Mouse (Mus musculus) kidney, adult 2 months (tissue): ENCODE results near the gene Cblb. TPM values are rescaled to one million over a fixed set of nuclear protein-coding genes. Genes with fewer than 3 reads are reported as not detected.

Source experiments
- DNase-seq: peaks from one replicate; pipeline ENCODE4 v3.0.0; 2021
- H3K27ac ChIP-seq: fragments of 200-500 bp; 2 replicates; pipeline ENCODE4 v1.5.1; 2012; ENCODE audit warnings: low read depth, low read length, control low read depth, inconsistent platforms; ENCODE audit not compliant: insufficient read depth
- H3K27me3 ChIP-seq: fragments of 200-500 bp; replicated peaks from 2 replicates; pipeline ENCODE4 v1.6.1; 2012; ENCODE audit warnings: mild to moderate bottlenecking, moderate library complexity, low read length, inconsistent platforms; ENCODE audit not compliant: control insufficient read depth, insufficient read depth
- H3K36me3 ChIP-seq: fragments of 200-500 bp; 2 replicates; pipeline ENCODE4 v1.6.1; 2012; ENCODE audit warnings: mild to moderate bottlenecking, moderate library complexity, low read length, inconsistent platforms; ENCODE audit not compliant: control insufficient read depth, insufficient read depth
- H3K4me1 ChIP-seq: fragments of 200-500 bp; 2 replicates; pipeline ENCODE4 v1.6.1; 2011; ENCODE audit warnings: low read length; ENCODE audit not compliant: control insufficient read depth, insufficient read depth
- H3K4me3 ChIP-seq: fragments of 200-500 bp; 2 replicates; pipeline ENCODE4 v1.5.1; 2011; ENCODE audit warnings: mild to moderate bottlenecking, low read depth, low read length, control low read depth; ENCODE audit not compliant: insufficient read depth
- CTCF ChIP-seq: fragments of 200-500 bp; conservative IDR thresholded peaks from 2 replicates; pipeline ENCODE4 v1.5.1; 2011; ENCODE audit warnings: low read depth, mild to moderate bottlenecking, control low read depth, low read length, moderate library complexity, mixed read lengths; ENCODE audit not compliant: insufficient read depth, insufficient read length
- POLR2A ChIP-seq: fragments of 200-500 bp; IDR thresholded peaks from one replicate; pipeline ENCODE4 v1.6.1; 2011; ENCODE audit warnings: low read depth, low read length, control low read depth
- WGBS: fragments of 180-500 bp; shearing (Covaris S2); methylation state at CpG from one replicate; pipeline ENCODE4 v1.1.7; 2018; 5-methylcytosine and 5-hydroxymethylcytosine counted together
- polyA plus RNA-seq: library from polyadenylated mRNA; depleted of rRNA; stranded (reverse); fragments of >200 nt; gene quantifications from 2 replicates; pipeline ENCODE4 v1.2.3, GENCODE M21; 2012

Cblb gene
- polyA plus RNA-seq, 1 experiment = 8.8 TPM

- H3K36me3 ChIP-seq = no peaks in the 10 kb centered on the region
- no peaks in the 10 kb centered on the region for H3K27me3 ChIP-seq
- TF ChIP-seq POLR2A = no peak
- TF ChIP-seq CTCF = no peak
- no peaks in the 10 kb centered on the region; the same call in 1 of the 2 replicates for H3K4me1 ChIP-seq
- H3K4me3 ChIP-seq = no peak overlapping the region
- 84% methylated on average over 5 of the region's 5 CpGs for WGBS
- H3K27ac ChIP-seq = no peak overlapping the region
- no peak for DNase-seq
Measured at GRCm38 (mm10) chr16:52107836-52108235, 76.8 kb downstream of the Cblb start.

- no peak for DNase-seq
- TF ChIP-seq CTCF (no peak), POLR2A (no peak)
- H3K27me3 ChIP-seq = no peaks in the 10 kb centered on the region
- H3K36me3 ChIP-seq = no peaks in the 10 kb centered on the region
- H3K4me3 ChIP-seq = no peak overlapping the region
- WGBS = 57% methylated on average over 4 of the region's 4 CpGs
- H3K4me1 ChIP-seq = no peaks in the 10 kb centered on the region
- H3K27ac ChIP-seq = no peak overlapping the region
Measured at GRCm38 (mm10) chr16:52114473-52114872, 83.4 kb downstream of the Cblb start.

DNA sequence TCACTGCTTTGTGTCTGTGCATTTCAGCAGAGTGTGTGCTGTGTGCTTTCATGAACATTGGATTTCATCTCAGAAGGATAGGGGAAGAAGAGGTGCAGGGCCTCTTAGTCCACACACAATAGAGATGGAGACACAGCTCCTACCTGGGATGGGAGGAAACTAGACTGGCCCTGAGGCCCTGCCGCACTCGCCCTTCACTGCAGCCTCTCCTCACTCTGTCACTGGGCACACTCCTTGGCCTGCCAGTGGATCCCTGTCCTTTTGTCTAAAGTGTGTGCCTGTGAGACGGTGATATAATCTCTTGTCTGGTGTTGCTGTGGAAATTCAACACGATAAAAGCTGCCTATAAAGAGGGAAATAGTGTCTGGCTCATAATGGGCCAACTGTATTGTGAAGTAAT is 88.0 kb downstream of the Cblb start:
- TF ChIP-seq POLR2A (no peak), CTCF (no peak)
- 71% methylated on average over 4 of the region's 4 CpGs for WGBS

GRCm38 (mm10) chr16:52124974-52125373 is 93.9 kb downstream of the Cblb start:
- no peak for TF ChIP-seq CTCF
- Histone ChIP-seq H3K36me3 (no peaks in the 10 kb centered on the region; the same call in 1 of the 2 replicates), H3K27ac (no peak overlapping the region), H3K4me1 (no peaks in the 10 kb centered on the region), H3K4me3 (no peak overlapping the region), H3K27me3 (no peaks in the 10 kb centered on the region)
- DNase-seq = no peak

More for the DNA sequence above, 88.0 kb downstream of the Cblb start:
- H3K27me3 ChIP-seq = no peaks in the 10 kb centered on the region
- no peaks in the 10 kb centered on the region for H3K4me1 ChIP-seq
- H3K4me3 ChIP-seq = no peak overlapping the region
- no peak overlapping the region for H3K27ac ChIP-seq
- H3K36me3 ChIP-seq = no peaks in the 10 kb centered on the region; the same call in 1 of the 2 replicates
- no peak for DNase-seq

DNA sequence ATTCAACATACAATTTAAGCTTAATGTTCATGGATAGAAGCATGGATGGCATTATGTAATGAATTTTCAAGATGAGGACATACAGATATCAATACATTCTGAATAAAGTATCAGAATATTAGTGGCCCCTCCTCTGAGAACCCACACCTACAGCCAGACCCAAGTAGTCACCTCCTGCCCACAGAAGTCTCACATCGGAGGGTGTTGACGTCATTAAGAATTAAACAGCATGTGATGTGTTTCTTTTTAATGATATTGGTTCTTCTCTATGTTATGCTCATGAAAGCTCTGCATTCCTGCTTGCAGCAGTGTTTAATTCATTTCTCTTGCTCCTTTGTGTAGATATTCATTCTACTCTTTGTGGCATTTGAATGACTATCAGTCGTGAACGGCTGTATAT is 94.9 kb downstream of the Cblb start:
- TF ChIP-seq POLR2A = no peak
- no peak for TF ChIP-seq CTCF
- no peaks in the 10 kb centered on the region for H3K36me3 ChIP-seq
- WGBS = 93% methylated on average over 4 of the region's 4 CpGs

DNA sequence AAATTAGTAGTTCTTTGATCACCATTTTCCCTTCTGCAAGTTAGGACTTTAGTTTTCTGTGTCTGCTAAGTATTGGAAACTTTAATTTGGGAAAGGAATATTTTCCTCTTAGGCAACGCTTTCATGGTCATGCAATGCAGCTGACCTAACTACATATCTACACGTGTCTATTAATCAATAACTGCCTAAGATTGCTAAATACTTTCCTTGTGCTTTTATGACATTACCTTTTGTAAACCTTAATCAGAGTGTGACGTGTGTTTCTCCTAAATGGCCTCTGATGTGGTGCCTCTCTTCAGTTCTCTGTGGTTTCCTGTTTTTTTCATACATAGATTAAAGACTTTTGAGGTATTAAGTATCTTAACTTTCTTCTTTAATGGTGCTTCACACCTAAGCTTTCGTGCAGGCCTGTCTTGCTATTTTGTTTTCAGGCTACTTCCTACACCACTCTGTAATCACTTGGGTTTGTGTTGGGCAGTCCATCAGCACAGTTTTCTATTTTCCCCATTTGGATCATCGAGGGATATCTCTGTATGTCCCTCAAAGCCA is 98.4 kb downstream of the Cblb start:
- Histone ChIP-seq H3K4me3 (no peak overlapping the region), H3K36me3 (no peaks in the 10 kb centered on the region), H3K4me1 (no peaks in the 10 kb centered on the region), H3K27me3 (no peaks in the 10 kb centered on the region), H3K27ac (no peak overlapping the region)
- TF ChIP-seq CTCF (no peak), POLR2A (no peak)
- DNase-seq = no peak
- WGBS = 59% methylated on average over 5 of the region's 5 CpGs

More for the DNA sequence above, 94.9 kb downstream of the Cblb start:
- no peak for DNase-seq
- Histone ChIP-seq H3K27ac (no peak overlapping the region), H3K27me3 (no peaks in the 10 kb centered on the region), H3K4me1 (no peaks in the 10 kb centered on the region), H3K4me3 (no peak overlapping the region)

GRCm38 (mm10) chr16:52132808-52133490 is 101.9 kb downstream of the Cblb start:
- Histone ChIP-seq H3K36me3 (peaks cover 2% of the 10 kb centered on the region; the same call in 1 of the 2 replicates), H3K4me1 (no peaks in the 10 kb centered on the region), H3K4me3 (no peak overlapping the region), H3K27me3 (no peaks in the 10 kb centered on the region), H3K27ac (no peak overlapping the region)
- WGBS = 80% methylated on average over 11 of the region's 11 CpGs
- DNase-seq = no peak
- TF ChIP-seq CTCF (no peak), POLR2A (no peak)
